Mouse (Mus musculus) limb, embryonic 14.5 days (tissue): ENCODE results near the gene Dync1h1. TPM values are rescaled to one million over a fixed set of nuclear protein-coding genes. Genes with fewer than 3 reads are reported as not detected.

Experiments
- ATAC-seq: fragments of 200-750 bp; cut with Nextera tagmentation; 2 replicates; pipeline ENCODE4 v1.8.0; 2017; ENCODE audit warnings: low read depth, moderate number of reproducible peaks, moderate TSS enrichment; ENCODE audit not compliant: low FRiP score
- DNase-seq: peaks from one replicate; pipeline ENCODE4 v3.0.0-alpha.2; 2015; ENCODE audit warnings: low spot score
- H3K27ac ChIP-seq: fragments of 300-500 bp; sonication (generic); replicated peaks from 2 replicates; pipeline ENCODE4 v1.5.1; 2014; ENCODE audit warnings: low read depth, mild to moderate bottlenecking, low read length, moderate library complexity, mixed read lengths
- H3K27me3 ChIP-seq: fragments of 300-500 bp; sonication (generic); 2 replicates; pipeline ENCODE4 v1.6.1; 2014; ENCODE audit warnings: low read length, mixed read lengths; ENCODE audit not compliant: control insufficient read depth, insufficient read depth
- H3K36me3 ChIP-seq: fragments of 300-500 bp; sonication (generic); 2 replicates; pipeline ENCODE4 v1.6.1; 2014; ENCODE audit warnings: mild to moderate bottlenecking, low read length, moderate library complexity, mixed read lengths; ENCODE audit not compliant: control insufficient read depth, insufficient read depth
- H3K4me1 ChIP-seq: fragments of 300-500 bp; sonication (generic); 2 replicates; pipeline ENCODE4 v1.6.1; 2014; ENCODE audit warnings: antibody characterized with exemption, low read length, mixed read lengths; ENCODE audit not compliant: control insufficient read depth, insufficient read depth
- H3K4me2 ChIP-seq: fragments of 300-500 bp; sonication (generic); replicated peaks from 2 replicates; pipeline ENCODE4 v1.6.1; 2014; ENCODE audit warnings: low read depth, mild to moderate bottlenecking, low read length, moderate library complexity; ENCODE audit not compliant: severe bottlenecking
- H3K4me3 ChIP-seq: fragments of 300-500 bp; sonication (generic); replicated peaks from 2 replicates; pipeline ENCODE4 v1.5.1; 2014; ENCODE audit warnings: low read length
- H3K9ac ChIP-seq: fragments of 300-500 bp; sonication (generic); 2 replicates; pipeline ENCODE4 v1.6.1; 2014; ENCODE audit warnings: mild to moderate bottlenecking, low read depth, low read length, moderate library complexity; ENCODE audit not compliant: severe bottlenecking
- H3K9me3 ChIP-seq: fragments of 300-500 bp; sonication (generic); 2 replicates; pipeline ENCODE4 v1.6.1; 2016; ENCODE audit warnings: low read length; ENCODE audit not compliant: control insufficient read depth
- POLR2A ChIP-seq: fragments of 200-500 bp; IDR thresholded peaks from 2 replicates; pipeline ENCODE4 v1.8.0; 2012; ENCODE audit warnings: inconsistent platforms, mild to moderate bottlenecking, moderate library complexity, borderline replicate concordance; ENCODE audit not compliant: insufficient read depth, insufficient read length; ENCODE audit errors: extremely low read depth
- WGBS: fragments of 180-500 bp; shearing (Covaris S2); extraction: QIAGEN DNeasy Blood & Tissue Kit; methylation state at CpG from one replicate; pipeline ENCODE4 v1.1.7; 2014; 5-methylcytosine and 5-hydroxymethylcytosine counted together
- polyA plus RNA-seq, 2 experiments: library from polyadenylated mRNA; depleted of rRNA in 1 of 2; stranded (reverse) in 1 of 2; unstranded in 1 of 2; fragments of >200 nt; fragmentation: Nextera tagmentation in 1 of 2; extraction: Ambion mirVana in 1 of 2; gene quantifications; 2 replicates each; pipeline versions ENCODE4 v1.2.1 to v1.2.3; 2012 to 2014

Dync1h1 gene
- polyA plus RNA-seq, 2 experiments = 69.2 to 183 TPM

DNA sequence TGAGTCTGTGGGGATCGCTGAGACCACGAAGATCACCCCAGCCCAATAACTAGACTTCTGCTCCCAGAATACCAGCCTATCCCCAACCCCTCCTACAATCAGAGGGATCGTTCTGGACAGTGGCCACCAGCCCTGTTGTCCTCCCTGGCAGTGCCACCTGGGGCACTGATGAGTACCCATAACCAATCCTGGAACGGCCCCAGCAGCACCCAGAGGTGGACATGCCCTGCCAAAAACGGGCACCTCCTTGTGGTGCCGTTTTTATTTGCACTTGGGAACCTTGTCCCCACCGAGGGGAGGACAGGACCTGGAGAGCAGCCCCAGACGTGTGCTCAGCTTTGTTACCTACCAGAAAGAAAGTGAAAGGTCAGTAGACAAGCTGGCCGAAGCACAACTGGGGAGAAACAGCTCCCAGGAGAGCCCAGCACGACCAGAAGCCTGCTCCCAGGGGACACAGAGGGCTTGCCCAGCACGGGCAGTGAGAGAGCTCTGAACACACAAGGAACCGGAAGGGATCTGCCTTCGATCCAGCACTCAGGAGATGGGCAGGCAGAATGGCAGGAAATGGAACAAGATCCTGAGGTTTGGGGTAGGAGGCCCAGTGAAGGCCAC is 66.3 kb downstream of the Dync1h1 start:
- no peak for ATAC-seq
- no peak for DNase-seq
- no peak for TF ChIP-seq POLR2A
- Histone ChIP-seq H3K4me3 (no peak overlapping the region), H3K27ac (no peak overlapping the region), H3K9ac (no peak overlapping the region), H3K9me3 (no peaks in the 10 kb centered on the region), H3K27me3 (no peaks in the 10 kb centered on the region), H3K36me3 (peaks cover 78% of the 10 kb centered on the region), H3K4me1 (no peaks in the 10 kb centered on the region), H3K4me2 (no peak overlapping the region)
- WGBS = 86% methylated on average over 13 of the region's 13 CpGs

DNA sequence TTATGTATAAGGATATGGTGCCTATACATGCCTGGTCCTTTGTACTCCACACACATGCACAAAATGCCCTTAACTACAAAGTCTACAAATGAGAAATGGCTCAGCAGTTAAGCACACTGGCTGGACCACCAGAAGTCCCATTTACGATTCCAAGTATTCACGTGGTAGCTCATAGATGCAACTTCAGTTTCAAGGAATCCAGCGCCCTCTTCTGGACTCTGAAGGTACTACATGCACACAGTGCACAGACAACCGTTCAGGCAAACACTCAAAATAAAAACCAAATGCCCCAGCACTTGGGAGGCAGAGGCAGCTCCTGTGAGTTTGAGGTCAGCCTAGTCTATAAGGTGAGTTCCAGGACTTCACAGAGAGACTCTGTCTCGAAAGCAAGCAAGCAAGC is 73.0 kb downstream of the Dync1h1 start:
- Histone ChIP-seq H3K4me2 (no peak overlapping the region), H3K9me3 (no peaks in the 10 kb centered on the region), H3K4me1 (no peaks in the 10 kb centered on the region), H3K36me3 (peaks cover 13% of the 10 kb centered on the region), H3K27me3 (no peaks in the 10 kb centered on the region), H3K27ac (no peak overlapping the region), H3K4me3 (no peak overlapping the region), H3K9ac (no peak overlapping the region)
- TF ChIP-seq POLR2A = no peak
- DNase-seq (no peak), ATAC-seq (no peak)
- 50% methylated on average over 5 of the region's 5 CpGs for WGBS

DNA sequence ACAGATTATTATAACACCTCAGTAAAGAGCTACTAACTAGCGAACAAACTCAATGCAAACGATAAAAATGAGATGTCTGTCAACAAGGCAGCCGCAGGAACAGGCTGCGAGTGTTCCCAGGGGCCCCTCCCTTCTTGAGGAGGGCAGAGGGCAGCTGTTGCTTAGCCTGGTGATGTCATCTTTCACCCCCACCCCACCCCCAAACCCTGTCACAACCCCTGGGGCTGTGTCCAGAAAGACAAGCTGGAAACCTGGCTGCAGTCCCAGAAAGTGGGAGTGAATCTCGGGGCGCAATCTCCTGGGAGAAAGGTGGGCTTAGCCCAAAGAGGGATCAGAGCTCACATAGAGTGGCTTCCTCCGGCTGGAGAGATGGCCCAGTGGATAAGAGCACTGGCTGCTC is 79.9 kb downstream of the Dync1h1 start:
- DNase-seq (no peak), ATAC-seq (peak; percentile 62; the same call in 1 of the 2 replicates)
- H3K9me3 ChIP-seq = no peaks in the 10 kb centered on the region
- no peaks in the 10 kb centered on the region for H3K27me3 ChIP-seq
- no peak overlapping the region for H3K4me2 ChIP-seq
- H3K27ac ChIP-seq = no peak overlapping the region
- H3K36me3 ChIP-seq = no peaks in the 10 kb centered on the region
- TF ChIP-seq POLR2A = no peak
- no peaks in the 10 kb centered on the region for H3K4me1 ChIP-seq
- H3K4me3 ChIP-seq = no peak overlapping the region
- 53% methylated on average over 7 of the region's 7 CpGs for WGBS
- no peak overlapping the region for H3K9ac ChIP-seq

DNA sequence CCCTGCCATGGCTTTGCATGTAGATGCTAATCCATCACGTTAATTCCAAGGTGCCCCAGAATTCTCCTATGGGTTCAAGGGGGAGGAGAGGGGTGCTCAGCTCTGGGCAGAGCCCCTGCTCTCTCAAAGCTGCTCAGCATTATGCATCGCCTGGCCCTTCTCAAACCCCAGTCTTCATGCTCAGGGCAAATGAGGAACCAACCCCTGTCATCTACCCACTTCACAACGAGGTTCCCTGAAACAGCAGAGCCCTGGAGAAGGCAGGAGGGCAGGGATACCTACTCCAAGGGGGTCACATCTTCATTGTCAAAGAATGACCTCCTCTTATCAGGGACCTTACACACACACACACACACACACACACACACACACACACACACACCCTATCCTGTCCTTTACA is 80.6 kb downstream of the Dync1h1 start:
- Histone ChIP-seq H3K4me3 (no peak overlapping the region), H3K27me3 (no peaks in the 10 kb centered on the region), H3K36me3 (peaks cover 2% of the 10 kb centered on the region; the same call in 1 of the 2 replicates), H3K27ac (no peak overlapping the region), H3K9ac (no peak overlapping the region), H3K4me1 (no peaks in the 10 kb centered on the region), H3K4me2 (no peak overlapping the region), H3K9me3 (no peaks in the 10 kb centered on the region)
- ATAC-seq (no peak), DNase-seq (no peak)
- 56% methylated on average over 3 of the region's 3 CpGs for WGBS
- no peak for TF ChIP-seq POLR2A

DNA sequence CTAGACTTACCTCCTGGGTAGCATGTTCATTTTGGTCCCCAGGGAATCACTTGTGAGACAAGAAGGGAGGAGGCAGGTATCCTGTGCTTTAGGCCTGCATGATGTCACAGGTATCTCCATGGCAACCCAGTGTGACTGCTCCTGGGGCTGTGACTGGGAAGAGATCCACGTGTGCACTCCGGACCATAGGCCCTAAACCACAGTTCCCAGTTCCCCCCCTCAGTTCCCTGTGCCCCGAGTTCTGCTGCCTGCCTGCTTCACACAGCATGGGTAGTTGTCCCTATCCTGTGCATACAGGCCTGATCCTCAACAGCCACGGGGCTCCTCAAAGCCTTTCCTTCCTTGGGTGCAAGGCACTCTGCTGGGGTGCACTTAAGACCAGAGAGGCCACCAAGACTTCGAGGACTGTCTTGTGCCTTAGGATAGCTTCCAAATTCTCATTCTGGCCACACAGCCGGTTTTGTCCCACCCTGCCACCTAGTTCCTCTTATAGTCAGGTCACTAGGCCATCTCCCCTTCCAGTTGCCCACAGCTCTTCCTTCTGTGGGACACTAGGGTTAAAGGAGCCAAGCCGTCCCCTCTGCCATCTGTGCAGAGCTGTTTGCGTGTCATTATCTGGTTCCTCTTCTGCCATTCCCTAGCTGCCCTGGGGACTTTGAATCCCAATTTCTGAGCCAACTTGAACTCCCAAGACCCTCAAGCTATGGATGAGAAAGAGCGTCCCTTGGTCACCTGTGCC is 81.5 kb downstream of the Dync1h1 start, which contains the start of gene 1700001K19Rik:
TSS of gene 1700001K19Rik (minus strand) at position 59 of the 739 bp plus-strand sequence.
- Histone ChIP-seq H3K27ac (no peak within 1 kb of the TSS), H3K36me3 (peaks cover 3% of the 10 kb centered on the region; the same call in 1 of the 2 replicates), H3K4me2 (no peak within 1 kb of the TSS), H3K27me3 (no peaks in the 10 kb centered on the region), H3K4me1 (no peaks in the 10 kb centered on the region), H3K4me3 (no peak within 1 kb of the TSS), H3K9ac (no peak within 1 kb of the TSS), H3K9me3 (no peaks in the 10 kb centered on the region)
- DNase-seq (no peak), ATAC-seq (no peak)
- TF ChIP-seq POLR2A = no peak
- WGBS = 78% methylated on average over 9 of the region's 9 CpGs
